Mouse (Mus musculus) left cerebral cortex, postnatal 36 days (tissue): ENCODE measurements around the gene Emp2. TPM values are rescaled to one million over a fixed set of nuclear protein-coding genes. Genes with fewer than 3 reads are reported as not detected.

Experiments used
- DNase-seq, 2 experiments: peaks; one replicate each; pipeline ENCODE4 v3.0.0; 2021 to 2022; ENCODE audit warnings: low spot score in 2 of 2, mixed read lengths in 1 of 2
- intact Hi-C: fragments of 180-260 bp; cut with DNase I; formaldehyde crosslinking; loops from one replicate; pipeline ENCODE4 v1.15.1; 2025
- microRNA-seq: library from miRNA; unstranded; fragments of <30 nt; microRNA quantifications from one replicate; pipeline ENCODE4 v1.2.0, GENCODE M21; 2022
- total RNA-seq, 2 experiments: library from RNA; stranded (reverse); gene quantifications; 2 replicates each; pipeline ENCODE4 v1.2.3; 2021

Gene Emp2
- total RNA-seq, 2 experiments from 2014 or later, result 12.2 to 12.9 TPM

DNA sequence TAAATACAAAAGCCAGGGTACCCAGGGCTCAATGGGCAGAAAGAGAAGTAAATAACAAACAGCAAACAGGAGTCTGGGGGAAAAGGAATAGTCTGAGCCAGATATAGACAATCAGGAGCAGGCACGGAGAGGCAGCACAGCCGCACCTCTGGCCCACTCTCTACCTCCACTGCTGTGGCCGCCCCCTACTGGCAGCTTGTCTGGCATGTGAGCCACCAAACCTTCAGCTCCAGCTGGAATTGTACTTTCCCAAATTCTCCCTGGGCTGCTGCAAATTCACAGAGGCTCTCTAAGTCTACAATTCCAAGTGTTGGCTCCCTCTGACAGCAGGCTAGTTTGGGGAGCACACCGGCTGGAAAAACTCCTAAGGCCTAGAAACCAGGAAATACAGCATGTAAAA is 39.3 kb downstream of the Emp2 start:
- no peak for DNase-seq
- intact Hi-C loops, result loop anchor here (5.0 kb wide), 1 partner anchor 187 kb away; no protein-coding TSS in a partner anchor

GRCm38 (mm10) chr16:10272256-10272655 is 41.5 kb downstream of the Emp2 start:
- intact Hi-C loops, result loop anchor here (5.0 kb wide), 1 partner anchor 185 kb away; no protein-coding TSS in a partner anchor

DNA sequence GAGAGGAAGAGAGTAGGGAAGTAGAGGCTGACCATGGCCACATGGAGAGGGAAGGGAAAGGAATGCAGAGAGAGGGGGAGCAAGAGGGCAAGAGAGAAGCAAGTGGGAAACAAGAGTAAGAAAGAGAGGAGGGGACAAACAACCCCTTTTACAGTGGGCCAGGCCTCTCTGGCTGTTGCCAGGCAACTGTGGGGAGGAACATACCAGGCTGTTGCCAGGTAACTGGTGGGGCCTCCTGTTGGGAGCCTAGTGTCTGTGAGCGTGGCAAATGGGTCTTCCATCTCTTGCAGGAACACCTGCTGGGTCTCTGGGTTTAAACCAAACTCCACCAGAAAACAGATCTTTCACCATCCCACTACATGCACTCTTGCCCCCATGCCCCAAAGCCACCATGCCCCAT is 59.8 kb downstream of the Emp2 start:
- DNase-seq, result no peak
- intact Hi-C loops, result no loop called here

More at GRCm38 (mm10) chr16:10272256-10272655, 41.5 kb downstream of the Emp2 start:
- DNase-seq, result no peak

- intact Hi-C loops, result no loop called here
- no peak for DNase-seq
These were observed 77.2 kb downstream of the Emp2 start for GRCm38 (mm10) chr16:10236601-10237000.

Small RNA genes within 50 kb of the gene (microRNA-seq; reads per million reads assigned to microRNA genes)
- gene Gm22932, result not detected

Other genes with a start within 250 kb of the Emp2 start
- not detected for gene Rpl39l, start 143.7 kb downstream of the Emp2 start, total RNA-seq
- gene Atf7ip2, start 121.3 kb downstream of the Emp2 start, total RNA-seq, result not detected
- gene Tekt5, start 81.5 kb upstream of the Emp2 start, total RNA-seq, result 1 to 10 TPM; 7.8 to 8.7 TPM
- gene Nubp1, start 98.0 kb upstream of the Emp2 start, total RNA-seq, result 10 to 100 TPM; 17.4 to 17.6 TPM
- 10 to 100 TPM; 29.8 to 32.2 TPM for gene Tvp23a, start 133.4 kb upstream of the Emp2 start, total RNA-seq
- under 1 TPM in 1 of 2 experiments, not detected in 1; 0.14 TPM for gene Ciita, start 166.1 kb upstream of the Emp2 start, total RNA-seq
- 10 to 100 TPM; 65.3 TPM for gene Dexi, start 229.1 kb upstream of the Emp2 start, total RNA-seq
- gene Clec16a, start 231.4 kb upstream of the Emp2 start, total RNA-seq, result 10 to 100 TPM; 92.4 to 97.8 TPM